Mouse (Mus musculus): ENCODE results near the gene Ap1s1.

GRCm38 (mm10) chr5:137043997-137044396 lies 1.9 kb downstream of the Ap1s1 start:
- TF ChIP-seq POLR2A (IDR thresholded peaks at IDR 0.05; ENCODE audit: control insufficient read depth in 1 of 2, insufficient read depth in 1 of 2, low read depth in 1 of 2, low read length in 2 of 2, poor library complexity in 1 of 2) (no peak), MYC (IDR thresholded peaks at IDR 0.05; ENCODE audit: low read depth, low read length) (no peak), CTCF (IDR thresholded peaks at IDR 0.05 in 2 of 3, conservative IDR thresholded peaks at IDR 0.05 in 1 of 3; ENCODE audit: control insufficient read depth in 1 of 3, insufficient read depth in 1 of 3, low read depth in 2 of 3, low read length in 3 of 3, poor library complexity in 1 of 3, severe bottlenecking in 1 of 3) (no peak), ETS1 (IDR thresholded peaks at IDR 0.05; ENCODE audit: low read depth, low read length) (no peak), MAX (IDR thresholded peaks at IDR 0.05; ENCODE audit: low read length) (no peak), RCOR1 (IDR thresholded peaks at IDR 0.05; ENCODE audit: low read depth, low read length) (no peak), TBP (IDR thresholded peaks at IDR 0.05; ENCODE audit: low read depth, low read length) (no peak)
